Mouse (Mus musculus) hindbrain, embryonic 16.5 days (tissue): ENCODE results near the gene Habp2. TPM values are rescaled to one million over a fixed set of nuclear protein-coding genes. Genes with fewer than 3 reads are reported as not detected.

Source experiments
- ATAC-seq: fragments of 200-750 bp; cut with Nextera tagmentation; 2 replicates; pipeline ENCODE4 v1.8.0; 2017; ENCODE audit warnings: moderate TSS enrichment, moderate library complexity
- H3K27ac ChIP-seq: fragments of 300-500 bp; sonication (generic); 2 replicates; pipeline ENCODE4 v1.5.1; 2014; ENCODE audit warnings: low read depth, mild to moderate bottlenecking, control low read depth, low read length, moderate library complexity
- H3K27me3 ChIP-seq: fragments of 300-500 bp; sonication (generic); replicated peaks from 2 replicates; pipeline ENCODE4 v1.6.1; 2014; ENCODE audit warnings: low read length; ENCODE audit not compliant: control insufficient read depth, insufficient read depth
- H3K36me3 ChIP-seq: fragments of 300-500 bp; sonication (generic); 2 replicates; pipeline ENCODE4 v1.6.1; 2014; ENCODE audit warnings: mild to moderate bottlenecking, low read length, moderate library complexity, mixed read lengths; ENCODE audit not compliant: control insufficient read depth, insufficient read depth
- H3K4me1 ChIP-seq: fragments of 300-500 bp; sonication (generic); 2 replicates; pipeline ENCODE4 v1.6.1; 2014; ENCODE audit warnings: low read depth, low read length; ENCODE audit not compliant: control insufficient read depth, insufficient read depth
- H3K4me2 ChIP-seq: fragments of 300-500 bp; sonication (generic); 2 replicates; pipeline ENCODE4 v1.6.1; 2014; ENCODE audit warnings: mild to moderate bottlenecking, low read length, control low read depth, moderate library complexity
- H3K4me3 ChIP-seq: fragments of 300-500 bp; sonication (generic); 2 replicates; pipeline ENCODE4 v1.5.1; 2014; ENCODE audit warnings: mild to moderate bottlenecking, low read length, control low read depth, moderate library complexity
- H3K9ac ChIP-seq: fragments of 300-500 bp; sonication (generic); 2 replicates; pipeline ENCODE4 v1.6.1; 2014; ENCODE audit warnings: low read depth, mild to moderate bottlenecking, control low read depth, low read length, moderate library complexity
- H3K9me3 ChIP-seq: fragments of 300-500 bp; sonication (generic); 2 replicates; pipeline ENCODE4 v1.6.1; 2014; ENCODE audit warnings: mild to moderate bottlenecking, low read length, moderate library complexity; ENCODE audit not compliant: control insufficient read depth
- WGBS: fragments of 180-500 bp; shearing (Covaris S2); extraction: QIAGEN DNeasy Blood & Tissue Kit; methylation state at CpG from one replicate; pipeline ENCODE4 v1.1.7; 2014; 5-methylcytosine and 5-hydroxymethylcytosine counted together
- polyA plus RNA-seq: library from polyadenylated mRNA; unstranded; fragments of >200 nt; fragmentation: Nextera tagmentation; extraction: Ambion mirVana; gene quantifications from 2 replicates; pipeline ENCODE4 v1.2.1, GENCODE M21; 2015

The Habp2 gene
- polyA plus RNA-seq, 1 experiment from 2014 or later, result not detected

GRCm38 (mm10) chr19:56319629-56320028 is 32.7 kb downstream of the Habp2 start:
- no peaks in the 10 kb centered on the region for H3K36me3 ChIP-seq
- 95% methylated on average over 6 of the region's 6 CpGs for WGBS
- no peak overlapping the region for H3K9ac ChIP-seq
- no peaks in the 10 kb centered on the region for H3K27me3 ChIP-seq
- no peak for ATAC-seq
- H3K4me3 ChIP-seq, result no peak overlapping the region
- H3K4me2 ChIP-seq, result no peak overlapping the region; the same call in 1 of the 2 replicates
- H3K27ac ChIP-seq, result no peak overlapping the region
- no peaks in the 10 kb centered on the region for H3K9me3 ChIP-seq
- peaks cover 9% of the 10 kb centered on the region for H3K4me1 ChIP-seq

DNA sequence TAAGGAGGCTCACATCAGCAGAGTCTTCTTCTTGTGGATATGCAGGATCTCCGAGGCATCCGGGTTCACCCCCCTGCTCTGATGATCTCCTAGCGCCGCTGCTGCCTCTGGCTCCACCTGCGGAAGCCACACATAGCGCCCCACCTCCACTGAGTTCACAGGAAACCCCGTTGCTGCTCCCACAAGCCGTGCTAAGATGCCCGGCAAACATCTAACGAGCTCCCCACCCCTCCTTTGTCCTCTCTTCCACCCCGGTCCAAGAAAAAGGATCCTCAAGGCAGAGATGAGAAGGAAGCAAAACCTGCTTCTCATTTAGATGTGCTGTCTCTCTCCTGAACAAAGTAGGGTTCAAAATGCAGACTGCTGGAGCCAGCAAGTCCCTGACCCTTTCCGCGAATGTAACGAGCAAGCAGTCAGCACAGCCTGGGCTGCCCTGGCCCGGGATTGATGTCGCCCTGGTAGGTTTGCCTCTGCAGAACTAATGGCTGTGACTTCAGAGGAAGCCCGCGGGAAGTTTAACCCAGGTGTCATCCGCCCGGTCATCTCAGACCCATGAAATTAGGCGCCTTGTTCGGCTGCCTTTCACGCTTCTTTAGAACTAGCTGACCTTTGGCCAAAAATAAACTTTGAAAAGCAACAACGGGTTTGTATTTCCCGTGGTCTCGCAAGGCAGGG is 33.4 kb downstream of the Habp2 start:
- ATAC-seq, result peak; percentile 48; the same call in 1 of the 2 replicates
- WGBS, result 23% methylated on average over 26 of the region's 26 CpGs
- H3K9ac ChIP-seq, result 0 out of 2 replicates have a peak overlapping the region, but pooled peaks have one; percentile 32

GRCm38 (mm10) chr19:56321303-56321920 is 34.5 kb downstream of the Habp2 start:
- Histone ChIP-seq H3K36me3 (no peaks in the 10 kb centered on the region), H3K9ac (no peak overlapping the region), H3K4me3 (no peak overlapping the region), H3K27me3 (no peaks in the 10 kb centered on the region), H3K9me3 (no peaks in the 10 kb centered on the region), H3K27ac (no peak overlapping the region), H3K4me1 (peaks cover 17% of the 10 kb centered on the region), H3K4me2 (no peak overlapping the region)
- ATAC-seq, result no peak
- 66% methylated on average over 12 of the region's 12 CpGs for WGBS

More for the DNA sequence above, 33.4 kb downstream of the Habp2 start:
- Histone ChIP-seq H3K4me3 (no peak overlapping the region), H3K9me3 (no peaks in the 10 kb centered on the region), H3K4me1 (peaks cover 9% of the 10 kb centered on the region), H3K27me3 (no peaks in the 10 kb centered on the region), H3K36me3 (no peaks in the 10 kb centered on the region), H3K4me2 (peak overlapping the region; percentile 29), H3K27ac (no peak overlapping the region)

- no peak overlapping the region for H3K9ac ChIP-seq
- no peak overlapping the region for H3K4me2 ChIP-seq
- H3K4me1 ChIP-seq, result peaks cover 8% of the 10 kb centered on the region
- H3K4me3 ChIP-seq, result no peak overlapping the region
- 58% methylated on average over 10 of the region's 10 CpGs for WGBS
- no peak overlapping the region for H3K27ac ChIP-seq
- H3K27me3 ChIP-seq, result no peaks in the 10 kb centered on the region
- H3K36me3 ChIP-seq, result no peaks in the 10 kb centered on the region
- ATAC-seq, result no peak
- H3K9me3 ChIP-seq, result no peaks in the 10 kb centered on the region
Observed at GRCm38 (mm10) chr19:56325676-56326075, 38.7 kb downstream of the Habp2 start.

- no peak overlapping the region for H3K27ac ChIP-seq
- 0 out of 2 replicates have a peak, but pooled peaks have one; percentile 45 for ATAC-seq
- H3K27me3 ChIP-seq, result no peaks in the 10 kb centered on the region
- 33% methylated on average over 21 of the region's 21 CpGs for WGBS
- H3K9me3 ChIP-seq, result no peaks in the 10 kb centered on the region
- peaks cover 8% of the 10 kb centered on the region for H3K4me1 ChIP-seq
- no peak overlapping the region for H3K9ac ChIP-seq
- no peak overlapping the region for H3K4me3 ChIP-seq
- no peaks in the 10 kb centered on the region for H3K36me3 ChIP-seq
- no peak overlapping the region for H3K4me2 ChIP-seq
Observed at GRCm38 (mm10) chr19:56326243-56326855, 39.4 kb downstream of the Habp2 start.

DNA sequence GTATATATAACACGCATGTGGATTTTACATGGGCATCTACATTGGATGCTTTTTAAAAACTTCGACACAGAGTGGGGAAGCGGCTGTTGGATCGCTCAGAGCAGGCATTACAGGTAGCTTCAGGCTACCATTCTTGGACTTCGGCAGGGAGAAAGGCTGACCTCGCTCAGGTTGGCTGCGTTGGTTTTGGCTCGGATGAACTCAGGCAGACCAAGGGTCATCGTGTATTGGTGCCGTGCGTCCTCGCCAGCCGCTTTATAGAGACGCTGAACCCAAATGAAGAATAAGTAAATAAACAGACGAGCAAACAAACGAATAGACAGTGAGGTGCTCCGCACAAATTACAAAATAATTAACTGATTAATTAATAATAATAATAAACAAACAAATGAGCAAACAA is 49.4 kb downstream of the Habp2 start:
- no peak overlapping the region for H3K27ac ChIP-seq
- no peak overlapping the region for H3K9ac ChIP-seq
- no peaks in the 10 kb centered on the region for H3K27me3 ChIP-seq
- 96% methylated on average over 17 of the region's 17 CpGs for WGBS
- no peaks in the 10 kb centered on the region; the same call in 1 of the 2 replicates for H3K4me1 ChIP-seq
- no peak for ATAC-seq
- H3K9me3 ChIP-seq, result no peaks in the 10 kb centered on the region
- H3K36me3 ChIP-seq, result no peaks in the 10 kb centered on the region
- H3K4me2 ChIP-seq, result no peak overlapping the region
- H3K4me3 ChIP-seq, result no peak overlapping the region

DNA sequence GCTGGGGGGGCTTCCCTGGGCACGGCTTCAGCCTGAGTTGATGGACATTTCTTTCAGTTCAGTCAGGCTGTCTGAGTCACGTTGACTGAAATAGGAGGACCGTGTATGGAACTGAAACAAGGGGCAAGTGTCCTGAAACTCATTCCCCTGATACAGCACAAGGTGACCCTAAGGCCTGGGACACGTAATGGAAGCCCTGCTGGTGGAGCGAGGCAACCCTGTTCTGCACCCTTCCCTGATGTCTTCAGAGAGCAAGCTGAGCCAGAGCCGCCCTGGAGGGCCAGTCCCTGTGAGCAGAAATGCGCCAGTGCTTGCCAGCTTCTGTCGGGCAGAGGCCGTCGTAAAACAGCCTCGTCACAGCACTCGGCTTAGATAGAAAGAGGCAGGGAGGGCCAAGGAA is 49.9 kb downstream of the Habp2 start:
- ATAC-seq, result no peak
- Histone ChIP-seq H3K9ac (no peak overlapping the region), H3K4me2 (no peak overlapping the region), H3K4me3 (no peak overlapping the region), H3K27me3 (no peaks in the 10 kb centered on the region), H3K9me3 (no peaks in the 10 kb centered on the region), H3K27ac (no peak overlapping the region), H3K36me3 (no peaks in the 10 kb centered on the region), H3K4me1 (no peaks in the 10 kb centered on the region; the same call in 1 of the 2 replicates)
- WGBS, result 70% methylated on average over 12 of the region's 12 CpGs

DNA sequence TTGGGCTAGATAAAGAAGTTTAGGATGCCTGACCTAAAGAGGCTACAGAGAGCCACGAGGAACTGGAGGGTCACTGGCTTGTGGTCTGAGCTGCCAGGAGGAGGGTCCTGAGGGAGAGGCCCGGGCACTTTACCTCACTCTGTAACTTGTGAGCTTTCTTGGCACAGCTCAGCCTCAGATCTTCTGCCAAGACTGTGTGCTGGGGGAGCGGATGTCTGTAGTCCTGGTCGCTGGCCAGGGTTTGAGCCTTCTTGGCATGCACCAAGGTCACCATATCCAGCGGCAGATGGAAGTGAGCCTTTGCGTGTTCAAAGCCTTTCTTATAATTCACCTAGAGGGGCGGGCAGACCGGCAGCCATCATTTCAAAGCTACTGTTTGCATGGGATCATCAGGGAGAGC is 55.1 kb downstream of the Habp2 start:
- Histone ChIP-seq H3K27me3 (no peaks in the 10 kb centered on the region), H3K4me3 (no peak overlapping the region), H3K9me3 (no peaks in the 10 kb centered on the region), H3K4me2 (no peak overlapping the region), H3K27ac (no peak overlapping the region), H3K9ac (no peak overlapping the region), H3K36me3 (no peaks in the 10 kb centered on the region), H3K4me1 (peaks cover 7% of the 10 kb centered on the region; the same call in 1 of the 2 replicates)
- WGBS, result 72% methylated on average over 8 of the region's 8 CpGs
- peak; percentile 82 for ATAC-seq

DNA sequence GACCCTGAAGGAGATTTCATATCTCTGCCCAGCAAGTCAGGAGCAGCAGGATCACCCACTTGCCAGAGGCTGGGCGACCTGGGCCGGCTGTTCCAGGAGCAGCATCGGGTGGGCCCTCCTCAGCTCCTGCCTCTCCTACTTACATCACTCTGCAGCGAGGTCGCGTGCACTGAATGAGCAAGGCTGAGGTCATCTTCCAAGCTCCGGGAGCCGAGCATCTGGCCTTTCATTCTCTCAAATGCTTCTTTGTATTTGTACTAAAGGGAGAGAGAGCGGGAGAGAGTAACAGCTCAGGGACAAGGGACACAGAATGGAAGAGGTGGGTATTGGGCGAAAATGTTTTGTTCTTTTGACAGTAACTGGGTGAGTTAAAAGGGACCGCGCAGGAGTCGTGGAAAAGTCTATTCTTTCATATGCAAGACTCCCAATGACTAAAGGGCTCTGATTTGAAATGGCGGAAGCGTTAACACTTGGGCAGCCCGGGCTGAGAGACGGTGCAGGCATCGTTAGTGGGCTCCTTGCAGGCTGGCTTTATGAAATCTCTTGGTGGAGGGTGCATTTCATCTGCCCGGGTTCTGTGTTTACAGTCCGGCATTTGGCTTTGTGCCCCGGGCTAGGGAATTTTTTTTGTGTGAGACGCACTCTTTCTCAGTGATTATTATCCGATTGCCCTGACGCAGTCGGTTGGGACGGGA is 57.1 kb downstream of the Habp2 start:
- no peak overlapping the region for H3K27ac ChIP-seq
- H3K36me3 ChIP-seq, result no peaks in the 10 kb centered on the region
- peak overlapping the region; percentile 36 for H3K4me2 ChIP-seq
- ATAC-seq, result no peak
- WGBS, result 20% methylated on average over 26 of the region's 26 CpGs
- H3K4me3 ChIP-seq, result no peak overlapping the region
- no peaks in the 10 kb centered on the region for H3K27me3 ChIP-seq
- no peaks in the 10 kb centered on the region for H3K9me3 ChIP-seq
- peak overlapping the region; percentile 39; the same call in 1 of the 2 replicates for H3K9ac ChIP-seq
- H3K4me1 ChIP-seq, result peaks cover 7% of the 10 kb centered on the region; the same call in 1 of the 2 replicates
